Mouse (Mus musculus) kidney, postnatal 10 days (tissue): ENCODE measurements around the gene G430095P16Rik.

ENCODE experiments used
- DNase-seq: peaks from one replicate; pipeline ENCODE4 v3.0.0; 2021; ENCODE audit warnings: mixed read lengths

The G430095P16Rik gene

GRCm38 (mm10) chr8:84743517-84744420 is 21.0 kb downstream of the G430095P16Rik start:
- DNase-seq: peak; percentile 91

- peak; percentile 61 for DNase-seq
Measured at GRCm38 (mm10) chr8:84745032-84745925, 22.5 kb downstream of the G430095P16Rik start.

- no peak for DNase-seq
Measured at GRCm38 (mm10) chr8:84749519-84749918, 26.7 kb downstream of the G430095P16Rik start.

- no peak for DNase-seq
Measured at GRCm38 (mm10) chr8:84752734-84753582, 30.2 kb downstream of the G430095P16Rik start.

- no peak for DNase-seq
Measured at GRCm38 (mm10) chr8:84757501-84757900, 34.7 kb downstream of the G430095P16Rik start.

GRCm38 (mm10) chr8:84758308-84758707 is 35.5 kb downstream of the G430095P16Rik start:
- DNase-seq: no peak

- DNase-seq: peak; percentile 62
Measured at GRCm38 (mm10) chr8:84759126-84759525, 36.3 kb downstream of the G430095P16Rik start.

- DNase-seq: no peak
Measured at GRCm38 (mm10) chr8:84759718-84760117, 36.9 kb downstream of the G430095P16Rik start.

- no peak for DNase-seq
Measured at GRCm38 (mm10) chr8:84760405-84760805, 37.6 kb downstream of the G430095P16Rik start.

- DNase-seq: no peak
Measured at GRCm38 (mm10) chr8:84760901-84761300, 38.1 kb downstream of the G430095P16Rik start.

GRCm38 (mm10) chr8:84764100-84764499 is 41.3 kb downstream of the G430095P16Rik start:
- no peak for DNase-seq

GRCm38 (mm10) chr8:84764870-84765495 is 42.2 kb downstream of the G430095P16Rik start:
- no peak for DNase-seq

- no peak for DNase-seq
Measured at GRCm38 (mm10) chr8:84765629-84766028, 42.8 kb downstream of the G430095P16Rik start.

GRCm38 (mm10) chr8:84766422-84766821 is 43.6 kb downstream of the G430095P16Rik start:
- peak; percentile 62 for DNase-seq

- no peak for DNase-seq
Measured at GRCm38 (mm10) chr8:84767221-84767620, 44.4 kb downstream of the G430095P16Rik start.

- no peak for DNase-seq
Measured at GRCm38 (mm10) chr8:84768343-84769095, 45.7 kb downstream of the G430095P16Rik start.

GRCm38 (mm10) chr8:84769324-84769723 is 46.5 kb downstream of the G430095P16Rik start:
- DNase-seq: no peak

GRCm38 (mm10) chr8:84770100-84770953 is 47.5 kb downstream of the G430095P16Rik start:
- no peak for DNase-seq

- no peak for DNase-seq
Measured at GRCm38 (mm10) chr8:84771000-84771687, 48.3 kb downstream of the G430095P16Rik start.
